Mouse (Mus musculus) B cell, adult 62 days (primary cell): ENCODE results near the gene Mpp4. TPM values are rescaled to one million over a fixed set of nuclear protein-coding genes. Genes with fewer than 3 reads are reported as not detected.

Experiments used
- total RNA-seq: library from RNA; stranded (reverse); gene quantifications from 4 replicates; pipeline ENCODE4 v1.2.4, GENCODE M21; 2023

Gene Mpp4
- total RNA-seq: 0.63 to 1.2 TPM (median 1.1 TPM) in 4 replicates

GRCm38 (mm10) chr1:59163030-59163461, at the start of gene Mpp4:
Mpp4 (minus strand) TSS chr1:59163389.

GRCm38 (mm10) chr1:59119720-59120457, 43.3 kb downstream of the Mpp4 start, which contains the start of gene Tmem237:
Tmem237 (minus strand) TSS chr1:59120408.

GRCm38 (mm10) chr1:59094705-59095104, 68.5 kb downstream of the Mpp4 start, which contains the start of gene C2cd6:
C2cd6 (minus strand) TSS chr1:59094900.

Other genes starting within 250 kb of the Mpp4 start
- 81.5 to 95.8 TPM (median 87.0 TPM) in 4 replicates for gene Trak2, start 190.0 kb downstream of the Mpp4 start, total RNA-seq
- gene Stradb, start 189.9 kb downstream of the Mpp4 start, total RNA-seq: 17.9 to 23.1 TPM (median 18.6 TPM) in 4 replicates
- gene C2cd6, start 68.5 kb downstream of the Mpp4 start, total RNA-seq: not detected in 4 replicates
- 1.6 to 3.3 TPM (median 1.9 TPM) in 4 replicates for gene Tmem237, start 43.0 kb downstream of the Mpp4 start, total RNA-seq
- 18.7 to 20.1 TPM (median 19.1 TPM) in 4 replicates for gene Als2, start 73.8 kb upstream of the Mpp4 start, total RNA-seq
- not detected in 4 replicates for gene Cdk15, start 93.5 kb upstream of the Mpp4 start, total RNA-seq